Mouse (Mus musculus): ENCODE measurements around the gene Zdhhc20. TPM values are rescaled to one million over a fixed set of nuclear protein-coding genes. Genes with fewer than 3 reads are reported as not detected.
"Not testable (repeated sequence)": the region's sequence is repeated elsewhere in the genome, so short reads cannot be mapped to it uniquely, and the experiment has no call there.

Zdhhc20 gene
- total RNA-seq (2021) = 10 to 100 TPM in 1 of 2 experiments, 1 to 10 TPM in 1; 6.9 to 10.9 TPM

- DNase-seq (ENCODE audit: low spot score) = peak; percentile 88
- intact Hi-C loops (cut with DNase I) = loop anchor here (2.0 kb wide), 1 partner anchor 15 kb away; no protein-coding TSS in a partner anchor
Observed at GRCm38 (mm10) chr14:57890011-57890842, at the start of gene Zdhhc20. Gene Zdhhc20, minus strand, starts transcription at chr14:57890276.

- DNase-seq (ENCODE audit: low spot score) = no peak
- intact Hi-C loops (cut with DNase I) = no loop called here
Observed at GRCm38 (mm10) chr14:57937297-57937696, 47.2 kb upstream of the Zdhhc20 start.

- no peak for DNase-seq (ENCODE audit: low spot score)
- intact Hi-C loops (cut with DNase I) = no loop called here
Observed at GRCm38 (mm10) chr14:57934666-57935065, 44.6 kb upstream of the Zdhhc20 start.

GRCm38 (mm10) chr14:57933608-57934007 is 43.5 kb upstream of the Zdhhc20 start:
- no peak for DNase-seq (ENCODE audit: low spot score)
- intact Hi-C loops (cut with DNase I) = no loop called here

DNA sequence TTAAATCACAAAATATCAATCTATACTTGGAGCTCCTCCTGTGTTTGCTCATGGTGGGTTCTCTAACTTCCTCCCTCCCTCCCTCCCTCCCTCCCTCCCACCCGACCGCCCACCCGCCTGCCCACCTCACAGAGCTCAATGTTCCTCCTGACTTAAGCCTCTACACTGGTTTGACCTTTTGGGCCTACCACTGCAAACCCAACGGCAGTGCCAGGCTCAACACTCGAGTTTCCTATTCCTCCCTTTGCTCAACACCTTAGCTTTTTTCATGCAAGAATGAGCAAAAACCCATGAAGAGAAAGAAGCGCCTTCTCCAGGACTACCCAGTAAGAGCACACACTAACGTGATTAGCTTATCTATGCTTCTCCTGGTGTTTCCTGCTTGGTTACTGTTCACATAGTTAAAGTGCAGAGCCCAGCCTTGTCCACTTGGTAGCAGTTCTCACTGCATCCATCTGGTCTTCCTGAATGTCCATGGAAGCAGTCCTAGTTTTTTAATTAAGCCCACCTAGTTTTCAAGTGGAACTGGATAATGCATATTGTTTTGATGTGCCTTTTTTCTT is 42.9 kb upstream of the Zdhhc20 start:
- intact Hi-C loops (cut with DNase I) = no loop called here
- no peak for DNase-seq (ENCODE audit: low spot score)

DNA sequence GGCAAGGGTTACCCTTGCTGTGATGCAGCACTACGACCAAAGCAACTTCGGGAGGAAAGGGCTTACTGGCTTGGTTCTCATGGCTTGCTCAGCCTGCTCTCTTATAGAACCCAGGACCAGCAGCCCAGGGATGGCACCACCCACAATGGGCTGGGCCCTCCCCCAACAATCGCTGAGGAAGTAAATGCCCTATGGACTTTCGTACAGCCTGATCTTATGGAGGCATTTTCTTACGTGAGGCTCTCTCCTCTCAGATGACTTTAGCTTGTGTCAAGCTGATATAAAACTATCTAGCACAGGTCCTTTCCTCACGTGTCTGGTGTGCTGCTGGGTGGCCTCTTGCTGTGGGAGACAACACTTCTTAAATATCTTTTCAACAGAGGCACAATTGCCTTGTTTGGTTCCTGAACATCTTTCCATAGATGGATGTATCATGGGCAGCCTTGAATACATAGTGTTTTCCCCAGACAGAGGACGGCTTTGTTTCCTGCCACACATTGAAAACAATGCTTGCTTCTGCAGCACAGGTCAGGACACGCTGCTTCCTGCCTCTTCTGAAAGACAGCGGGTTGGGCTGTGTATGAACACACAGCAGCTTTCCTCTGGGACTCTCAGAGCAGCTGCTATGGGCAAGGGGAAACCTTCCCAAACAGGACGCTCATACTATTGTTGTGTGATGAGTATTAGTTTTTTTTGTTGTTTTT is 31.5 kb upstream of the Zdhhc20 start:
- peak; percentile 20 for DNase-seq (ENCODE audit: low spot score)
- intact Hi-C loops (cut with DNase I) = no loop called here

DNA sequence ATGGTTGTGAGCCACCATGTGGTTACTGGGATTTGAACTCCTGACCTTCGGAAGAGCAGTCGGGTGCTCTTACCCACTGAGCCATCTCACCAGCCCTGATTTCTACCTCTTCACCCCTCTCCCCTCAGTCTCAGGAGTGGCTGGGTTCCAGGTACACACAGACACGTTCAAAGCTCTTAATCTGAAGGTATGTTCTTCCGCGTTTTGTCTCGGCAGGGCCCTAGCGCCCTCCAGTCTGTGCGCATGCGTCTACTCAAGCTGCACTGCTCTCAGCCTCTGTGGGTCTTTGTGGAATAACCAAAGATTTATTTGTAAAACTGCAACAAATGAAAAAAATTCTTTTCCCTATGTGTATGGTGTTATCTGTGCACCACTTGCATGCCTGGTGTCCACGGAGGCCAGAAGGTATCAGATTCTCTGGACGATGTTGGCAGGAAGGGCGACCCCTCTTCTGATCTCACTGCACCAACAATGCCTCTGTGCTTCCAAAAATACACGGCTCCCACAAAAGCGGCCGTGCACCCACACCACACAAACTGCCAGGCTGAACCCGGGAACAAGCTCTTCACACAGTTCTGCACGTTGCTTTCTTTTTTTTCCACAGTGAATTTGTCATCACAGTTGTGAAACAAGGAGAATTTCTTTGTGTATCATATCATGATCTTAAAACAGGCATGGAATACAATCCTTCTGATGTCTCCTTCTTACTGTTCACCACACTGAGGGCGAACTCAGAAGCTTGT is 30.7 kb upstream of the Zdhhc20 start:
- DNase-seq (ENCODE audit: low spot score) = no peak
- intact Hi-C loops (cut with DNase I) = no loop called here

DNA sequence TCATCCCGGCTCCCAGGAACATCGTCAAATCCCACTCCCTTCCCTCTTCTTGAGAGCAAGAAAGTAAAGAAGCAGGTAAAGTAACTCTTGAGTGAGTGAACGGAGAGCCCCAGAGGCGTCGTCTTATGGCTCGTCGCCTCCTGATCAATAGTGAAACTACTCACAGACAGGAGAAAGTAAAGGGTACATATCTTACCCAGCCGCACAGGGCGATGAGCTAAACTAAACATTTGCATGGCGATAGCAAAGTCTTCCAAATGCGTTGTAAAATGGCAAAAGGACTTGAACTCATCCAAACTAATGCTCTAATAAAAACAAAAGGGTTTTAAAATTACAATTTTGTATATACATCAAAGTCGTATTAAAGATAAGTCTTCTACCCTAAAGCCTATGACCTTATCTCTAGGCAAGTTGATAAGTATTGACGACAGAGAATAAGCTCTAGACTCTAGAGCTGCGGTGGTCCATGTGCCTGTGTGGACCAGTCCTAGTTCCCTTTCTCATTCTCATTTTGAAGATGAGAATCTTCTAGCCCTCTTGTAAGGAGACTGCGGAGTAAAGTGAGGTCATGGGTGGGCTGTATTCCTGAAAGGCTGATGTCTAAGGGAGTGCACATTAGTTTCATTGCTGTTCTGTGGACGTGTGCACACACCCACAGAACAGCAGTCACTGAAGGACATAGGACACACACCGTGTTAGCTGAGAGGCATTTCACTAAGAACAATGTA is 29.2 kb upstream of the Zdhhc20 start:
- intact Hi-C loops (cut with DNase I) = no loop called here
- no peak for DNase-seq (ENCODE audit: low spot score)

DNA sequence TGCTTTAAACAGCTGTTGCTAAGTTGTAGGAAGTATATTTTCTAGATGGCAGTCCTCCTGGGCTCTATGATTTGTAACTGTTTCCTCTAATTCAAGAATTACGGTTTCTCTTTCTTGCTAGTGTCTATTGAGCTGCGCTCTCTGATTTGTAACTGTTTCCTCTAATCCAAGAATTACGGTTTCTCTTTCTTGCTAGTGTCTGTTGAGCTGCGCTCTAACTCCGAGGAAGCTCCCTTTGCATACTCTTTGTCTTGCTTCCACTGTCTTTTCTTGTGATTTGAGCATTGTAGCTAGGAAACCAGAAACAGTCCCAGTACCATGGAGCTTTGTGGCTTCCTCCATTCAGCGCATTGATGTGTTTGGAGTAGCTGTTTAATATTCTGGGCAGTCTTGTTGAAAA is 25.3 kb upstream of the Zdhhc20 start:
- no peak for DNase-seq (ENCODE audit: low spot score)
- intact Hi-C loops (cut with DNase I) = no loop called here

GRCm38 (mm10) chr14:57912211-57913007 is 22.3 kb upstream of the Zdhhc20 start:
- intact Hi-C loops (cut with DNase I) = loop anchor here (5.0 kb wide), 1 partner anchor 85 kb away; the partner anchor contains the start of genes Mrpl57 and Ska3

DNA sequence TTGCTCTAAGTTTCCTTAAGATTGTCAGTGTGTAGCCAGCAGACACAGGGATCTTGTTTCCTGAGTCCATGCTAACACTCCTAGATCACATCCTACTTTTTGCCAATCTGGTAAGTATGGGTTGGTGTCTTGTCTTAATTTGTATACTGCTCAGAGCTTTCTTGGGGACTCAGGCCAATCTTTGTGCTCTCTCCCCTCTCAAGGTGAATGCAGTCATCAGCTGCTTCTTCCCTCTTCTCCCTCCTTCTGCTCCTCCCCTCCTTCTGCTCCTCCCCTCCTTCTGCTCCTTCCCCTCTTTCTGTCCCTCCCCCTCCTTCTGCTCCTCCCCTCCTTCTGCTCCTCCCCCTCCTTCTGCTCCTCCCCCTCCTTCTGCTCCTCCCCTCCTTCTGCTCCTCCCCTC is 21.7 kb upstream of the Zdhhc20 start:
- not testable (repeated sequence) for DNase-seq (ENCODE audit: low spot score)
- intact Hi-C loops (cut with DNase I) = loop anchor here (5.0 kb wide), 1 partner anchor 84 kb away; the partner anchor contains the start of genes Mrpl57 and Ska3

More at GRCm38 (mm10) chr14:57912211-57913007, 22.3 kb upstream of the Zdhhc20 start:
- DNase-seq (ENCODE audit: low spot score) = not testable (repeated sequence)

- DNase-seq (ENCODE audit: low spot score) = no peak
- intact Hi-C loops (cut with DNase I) = loop anchor here (5.0 kb wide), 1 partner anchor 84 kb away; the partner anchor contains the start of genes Mrpl57 and Ska3
Observed at GRCm38 (mm10) chr14:57911316-57911715, 21.2 kb upstream of the Zdhhc20 start.

- intact Hi-C loops (cut with DNase I) = loop anchor here (1.0 to 5.0 kb wide), 2 partner anchors 83 to 230 kb away; partner anchors contain the start of genes Mrpl57 and Ska3
- DNase-seq (ENCODE audit: low spot score) = peak; percentile 65
Observed at GRCm38 (mm10) chr14:57910501-57911068, 20.5 kb upstream of the Zdhhc20 start.

- no peak for DNase-seq (ENCODE audit: low spot score)
- intact Hi-C loops (cut with DNase I) = no loop called here
Observed at GRCm38 (mm10) chr14:57909297-57909696, 19.2 kb upstream of the Zdhhc20 start.

DNA sequence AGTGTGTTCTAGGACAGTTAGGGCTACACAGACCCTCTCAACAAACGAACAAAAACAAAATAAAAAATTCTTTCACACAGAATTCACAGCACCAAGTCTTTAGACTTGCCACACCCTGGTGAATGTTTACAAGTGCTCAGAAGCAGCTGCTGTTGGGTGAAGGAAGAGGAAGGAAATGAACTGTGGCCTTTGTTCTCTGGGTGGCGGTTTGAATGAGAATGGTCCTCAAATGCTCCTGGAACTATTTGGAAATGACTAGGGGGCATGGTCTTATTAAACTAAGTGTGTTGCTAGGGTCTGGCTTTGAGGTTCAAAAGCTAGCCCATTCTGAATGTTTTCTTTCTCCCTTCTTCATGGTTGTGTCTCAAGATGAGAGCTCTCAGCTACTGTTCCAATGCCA is 18.4 kb upstream of the Zdhhc20 start:
- DNase-seq (ENCODE audit: low spot score) = no peak
- intact Hi-C loops (cut with DNase I) = no loop called here

- no peak for DNase-seq (ENCODE audit: low spot score)
- intact Hi-C loops (cut with DNase I) = no loop called here
Observed at GRCm38 (mm10) chr14:57901998-57902397, 11.9 kb upstream of the Zdhhc20 start.

DNA sequence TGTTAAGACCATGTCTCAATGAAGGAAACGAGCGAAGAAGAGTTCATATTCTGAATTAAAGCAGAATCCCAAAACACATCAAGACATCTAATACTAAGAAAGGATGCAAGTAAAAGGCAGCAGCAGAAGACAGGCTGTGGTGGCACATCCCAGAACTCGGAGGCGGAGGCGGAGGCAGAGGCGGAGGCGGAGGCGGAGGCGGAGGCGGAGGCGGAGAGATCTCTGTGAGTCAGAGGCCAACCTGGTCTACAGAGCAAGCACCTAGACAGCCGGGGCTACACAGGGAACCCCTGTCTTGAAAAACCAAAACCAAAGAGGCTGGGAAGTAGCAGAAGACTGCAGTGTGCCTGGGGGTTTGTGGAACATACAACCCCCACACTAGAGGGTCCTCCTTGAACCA is 6.8 kb upstream of the Zdhhc20 start:
- intact Hi-C loops (cut with DNase I) = loop anchor here (5.0 kb wide), 1 partner anchor 35 kb away; no protein-coding TSS in a partner anchor
- no peak for DNase-seq (ENCODE audit: low spot score)
